Mouse (Mus musculus) lung, embryonic 16.5 days (tissue): ENCODE measurements around the gene Jakmip3. TPM values are rescaled to one million over a fixed set of nuclear protein-coding genes. Genes with fewer than 3 reads are reported as not detected.

Source experiments
- ATAC-seq: fragments of 200-750 bp; cut with Nextera tagmentation; 2 replicates; pipeline ENCODE4 v1.8.0; 2017; ENCODE audit warnings: low read depth, mild to moderate bottlenecking, moderate library complexity
- H3K27ac ChIP-seq: fragments of 300-500 bp; sonication (generic); 2 replicates; pipeline ENCODE4 v1.5.1; 2014; ENCODE audit warnings: mild to moderate bottlenecking, control low read depth, low read length
- H3K27me3 ChIP-seq: fragments of 300-500 bp; sonication (generic); 2 replicates; pipeline ENCODE4 v1.6.1; 2014; ENCODE audit warnings: low read depth, low read length, mixed read lengths; ENCODE audit not compliant: control insufficient read depth, insufficient read depth
- H3K36me3 ChIP-seq: fragments of 300-500 bp; sonication (generic); 2 replicates; pipeline ENCODE4 v1.6.1; 2014; ENCODE audit warnings: low read length; ENCODE audit not compliant: control insufficient read depth, insufficient read depth
- H3K4me1 ChIP-seq: fragments of 300-500 bp; sonication (generic); replicated peaks from 2 replicates; pipeline ENCODE4 v1.6.1; 2014; ENCODE audit warnings: low read length, mixed read lengths; ENCODE audit not compliant: control insufficient read depth, insufficient read depth
- H3K4me2 ChIP-seq: fragments of 300-500 bp; sonication (generic); 2 replicates; pipeline ENCODE4 v1.6.1; 2014; ENCODE audit warnings: low read depth, low read length, control low read depth
- H3K4me3 ChIP-seq: fragments of 300-500 bp; sonication (generic); 2 replicates; pipeline ENCODE4 v1.5.1; 2014; ENCODE audit warnings: mild to moderate bottlenecking, low read length, control low read depth
- H3K9ac ChIP-seq: fragments of 300-500 bp; sonication (generic); 2 replicates; pipeline ENCODE4 v1.6.1; 2014; ENCODE audit warnings: low read length, control low read depth
- H3K9me3 ChIP-seq: fragments of 300-500 bp; sonication (generic); 2 replicates; pipeline ENCODE4 v1.6.1; 2016; ENCODE audit warnings: low read length; ENCODE audit not compliant: control insufficient read depth
- WGBS: fragments of 180-500 bp; shearing (Covaris S2); extraction: QIAGEN DNeasy Blood & Tissue Kit; methylation state at CpG from one replicate; pipeline ENCODE4 v1.1.7; 2014; 5-methylcytosine and 5-hydroxymethylcytosine counted together
- polyA plus RNA-seq: library from polyadenylated mRNA; unstranded; fragments of >200 nt; fragmentation: Nextera tagmentation; extraction: Ambion mirVana; gene quantifications from 2 replicates; pipeline ENCODE4 v1.2.1, GENCODE M21; 2015

Jakmip3 gene
- polyA plus RNA-seq, 1 experiment from 2014 or later = 0.06 TPM

DNA sequence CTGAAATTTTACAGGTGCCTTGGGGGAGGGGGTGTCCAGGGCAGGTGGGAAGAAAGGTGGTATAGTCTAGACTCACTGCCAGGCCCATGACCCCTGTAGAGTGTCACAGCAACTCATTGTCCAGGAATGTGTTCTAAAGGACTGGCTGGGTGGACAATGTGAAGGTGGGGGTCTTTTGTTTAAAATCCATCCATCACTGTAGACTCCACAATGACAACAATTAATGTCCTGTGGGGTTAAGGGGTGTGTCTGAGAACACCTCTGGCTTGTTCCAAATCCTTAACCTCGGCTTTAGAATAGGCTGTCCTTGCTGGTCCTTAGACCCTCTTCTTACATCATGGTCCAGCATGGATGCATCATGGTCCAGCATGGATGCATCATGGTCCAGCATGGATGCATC is 143.8 kb downstream of the Jakmip3 start:
- 47% methylated on average over 1 of the region's 1 CpGs for WGBS
- H3K27me3 ChIP-seq = peaks cover 27% of the 10 kb centered on the region

DNA sequence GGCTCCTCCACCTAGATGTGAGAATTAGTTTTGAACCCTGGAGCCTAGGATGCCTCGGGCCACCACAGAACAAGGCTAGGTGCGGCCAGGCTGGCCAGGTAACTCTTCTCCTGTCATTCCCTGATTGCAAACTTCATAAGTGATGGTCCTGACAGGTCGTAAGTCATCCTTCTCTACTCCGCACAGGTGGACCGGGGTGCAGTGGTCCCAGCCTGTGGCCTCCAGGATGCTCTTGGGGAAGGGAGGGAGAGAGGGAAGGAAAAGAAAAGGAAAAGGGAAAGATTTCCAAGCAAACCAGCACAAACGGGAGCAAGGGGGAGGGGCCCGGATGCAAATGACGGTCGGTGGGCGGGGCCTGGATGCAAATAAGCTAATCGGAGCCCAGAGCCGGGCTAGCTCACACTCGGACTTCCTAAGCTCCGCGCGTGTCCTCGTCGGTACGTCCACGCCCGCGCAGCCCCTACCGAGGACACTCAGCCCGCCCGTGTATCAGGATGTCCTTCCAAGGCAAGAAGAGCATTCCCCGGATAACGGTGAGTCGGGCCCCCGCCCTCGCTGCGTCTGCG is 145.2 kb downstream of the Jakmip3 start, which contains the start of gene Dpysl4:
Gene Dpysl4 (plus strand): TSS at position 373 of the 566 bp plus-strand sequence.
- Histone ChIP-seq H3K36me3 (no peaks in the 10 kb centered on the region), H3K9ac (peak within 1 kb of the TSS; percentile 65), H3K4me3 (peak within 1 kb of the TSS; percentile 58), H3K9me3 (no peaks in the 10 kb centered on the region), H3K27ac (no peak within 1 kb of the TSS), H3K4me1 (peaks cover 6% of the 10 kb centered on the region), H3K27me3 (peaks cover 27% of the 10 kb centered on the region), H3K4me2 (peak within 1 kb of the TSS; percentile 90)
- peak; percentile 87 for ATAC-seq
- WGBS = 6% methylated on average over 32 of the region's 32 CpGs

More for the DNA sequence above, 143.8 kb downstream of the Jakmip3 start:
- no peak for ATAC-seq
- Histone ChIP-seq H3K9me3 (no peaks in the 10 kb centered on the region), H3K4me1 (peaks cover 6% of the 10 kb centered on the region), H3K9ac (no peak overlapping the region), H3K4me2 (no peak overlapping the region), H3K4me3 (no peak overlapping the region), H3K36me3 (no peaks in the 10 kb centered on the region), H3K27ac (no peak overlapping the region)

DNA sequence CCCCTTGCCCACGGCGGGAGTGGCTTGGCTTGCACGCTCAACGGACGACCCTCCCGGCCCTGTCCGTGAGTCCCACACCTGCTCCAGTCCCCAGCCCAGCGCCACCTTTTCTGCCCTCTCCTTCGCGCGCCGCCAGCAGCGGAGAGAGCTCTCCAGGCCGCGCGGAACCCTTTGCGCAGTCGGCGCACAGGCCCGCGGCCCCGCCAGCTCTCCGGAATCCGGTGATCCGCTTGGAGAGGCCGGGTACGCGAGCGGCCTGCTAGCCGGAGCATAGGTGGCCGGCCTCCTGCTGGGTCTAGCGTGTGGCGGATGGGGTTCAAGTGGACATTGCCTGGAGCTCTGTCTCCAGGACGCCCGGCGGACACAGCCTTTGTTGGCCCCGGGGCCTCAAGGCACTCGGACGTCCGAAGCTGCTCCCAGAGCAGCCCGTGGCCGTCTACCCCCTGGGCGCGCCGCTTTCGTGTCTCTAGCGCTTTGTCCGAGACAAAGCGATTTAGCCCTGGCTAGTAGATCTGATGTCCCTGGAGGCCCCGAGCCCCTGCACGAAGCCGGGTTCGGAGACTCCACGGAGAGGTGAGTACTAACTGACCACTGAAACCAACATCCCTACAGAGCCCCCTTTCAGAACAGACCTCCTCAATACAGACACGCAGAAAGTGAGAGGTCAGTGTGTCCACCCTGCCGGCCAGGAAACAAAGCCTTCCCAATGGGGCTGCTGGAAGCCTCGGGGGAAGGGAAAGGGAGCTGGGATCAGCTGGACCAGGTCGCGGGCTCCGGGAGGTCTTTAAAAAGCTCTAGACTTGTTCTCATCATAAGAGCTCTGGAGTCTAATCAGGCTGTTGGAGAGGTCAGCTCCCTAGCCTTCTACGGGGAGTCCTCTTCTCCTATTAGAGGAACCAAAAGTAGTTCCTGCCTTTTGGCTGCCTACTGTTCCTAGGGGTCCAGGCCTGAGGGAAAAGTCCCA is 145.9 kb downstream of the Jakmip3 start:
- H3K4me2 ChIP-seq = peak overlapping the region; percentile 90
- ATAC-seq = peak; percentile 72
- 3% methylated on average over 61 of the region's 61 CpGs for WGBS
- peaks cover 6% of the 10 kb centered on the region for H3K4me1 ChIP-seq
- no peaks in the 10 kb centered on the region for H3K36me3 ChIP-seq
- peaks cover 27% of the 10 kb centered on the region for H3K27me3 ChIP-seq
- H3K27ac ChIP-seq = no peak overlapping the region
- H3K9me3 ChIP-seq = no peaks in the 10 kb centered on the region
- peak overlapping the region; percentile 65 for H3K9ac ChIP-seq
- peak overlapping the region; percentile 58 for H3K4me3 ChIP-seq

DNA sequence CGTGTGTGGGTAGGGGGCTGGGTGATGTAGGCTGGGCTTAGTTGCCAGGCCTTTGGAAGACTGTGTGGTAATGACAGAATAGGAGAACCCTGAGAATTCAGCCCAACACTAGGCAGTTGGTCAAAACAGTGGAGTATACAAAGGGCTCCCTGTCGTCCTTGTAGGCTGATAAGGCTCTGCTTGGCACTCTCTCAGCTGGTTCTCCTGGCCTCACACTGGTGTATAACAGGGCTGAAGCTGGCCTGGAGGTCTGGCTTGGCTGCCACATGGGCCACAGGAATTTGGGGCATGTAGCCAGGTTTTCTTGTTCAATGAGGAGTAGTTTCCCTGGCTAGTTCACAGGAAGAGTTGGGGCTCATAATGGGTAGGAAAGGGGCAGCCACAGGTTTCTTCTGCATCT is 147.3 kb downstream of the Jakmip3 start:
- no peak overlapping the region for H3K4me2 ChIP-seq
- 47% methylated on average over 2 of the region's 2 CpGs for WGBS
- no peak overlapping the region for H3K9ac ChIP-seq
- H3K9me3 ChIP-seq = no peaks in the 10 kb centered on the region
- peaks cover 27% of the 10 kb centered on the region for H3K27me3 ChIP-seq
- no peak overlapping the region for H3K27ac ChIP-seq
- no peak for ATAC-seq
- peaks cover 6% of the 10 kb centered on the region for H3K4me1 ChIP-seq
- no peak overlapping the region for H3K4me3 ChIP-seq
- H3K36me3 ChIP-seq = no peaks in the 10 kb centered on the region

DNA sequence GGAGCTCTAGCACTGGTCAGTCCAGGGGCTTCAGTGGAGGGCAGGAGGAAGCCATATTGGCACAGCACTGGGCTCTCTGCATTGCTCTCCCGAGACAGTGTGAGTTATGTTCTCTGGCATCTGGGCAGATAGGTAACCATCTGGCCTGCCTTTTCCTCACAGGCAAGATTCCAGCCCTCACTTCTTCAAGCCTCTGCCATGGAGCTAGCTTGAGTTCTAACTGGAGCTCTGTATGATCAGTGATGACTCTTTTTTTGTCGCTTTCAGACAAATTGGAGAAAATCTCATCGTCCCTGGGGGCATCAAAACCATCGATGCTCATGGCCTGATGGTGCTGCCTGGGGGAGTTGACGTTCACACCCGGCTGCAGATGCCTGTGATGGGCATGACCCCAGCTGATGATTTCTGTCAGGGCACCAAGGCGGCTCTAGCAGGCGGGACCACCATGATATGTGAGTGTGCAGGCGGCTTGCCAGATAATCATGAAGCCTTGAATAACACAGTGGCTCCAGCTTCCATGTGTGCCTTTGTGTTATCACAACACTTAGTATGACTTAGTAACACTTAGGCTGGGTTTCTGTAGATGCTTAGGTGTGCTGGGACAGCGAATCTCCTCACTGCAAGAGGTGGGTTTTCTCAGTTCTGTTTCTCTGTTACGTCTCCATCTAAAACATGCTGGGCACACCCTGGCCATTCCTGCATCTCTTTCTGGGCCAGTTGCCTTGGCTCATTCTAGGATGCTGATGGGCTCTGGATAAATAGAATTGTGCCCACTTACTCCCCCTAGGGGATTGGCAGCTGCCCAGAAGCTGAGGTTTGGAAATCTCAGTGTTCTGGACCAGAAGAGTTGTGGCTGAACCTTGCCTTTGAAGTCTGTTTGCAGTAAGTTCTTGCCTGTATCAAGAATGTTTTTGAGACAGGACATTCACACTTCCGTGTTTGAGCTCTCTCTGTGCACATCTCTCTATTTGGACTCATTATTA is 149.7 kb downstream of the Jakmip3 start:
- Histone ChIP-seq H3K4me1 (peaks cover 6% of the 10 kb centered on the region), H3K27me3 (peaks cover 24% of the 10 kb centered on the region), H3K4me3 (no peak overlapping the region), H3K36me3 (no peaks in the 10 kb centered on the region), H3K4me2 (no peak overlapping the region), H3K9me3 (no peaks in the 10 kb centered on the region), H3K9ac (no peak overlapping the region), H3K27ac (no peak overlapping the region)
- 85% methylated on average over 12 of the region's 12 CpGs for WGBS
- no peak for ATAC-seq

DNA sequence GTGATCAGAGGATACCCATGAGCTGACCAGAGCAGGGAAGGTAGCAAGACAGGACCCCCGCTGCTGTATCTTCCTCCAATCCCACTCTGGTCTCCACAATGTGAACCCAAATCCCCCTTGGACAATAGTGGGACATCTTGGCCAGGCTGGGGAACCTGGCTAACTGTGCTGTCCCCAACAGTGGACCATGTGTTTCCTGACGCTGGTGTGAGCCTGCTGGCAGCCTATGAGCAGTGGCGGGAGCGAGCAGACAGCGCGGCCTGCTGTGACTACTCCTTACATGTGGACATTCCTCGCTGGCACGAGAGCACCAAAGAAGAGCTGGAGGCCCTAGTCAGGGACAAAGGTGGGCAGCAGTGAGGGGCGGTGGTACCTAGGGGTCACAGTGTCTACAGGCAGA is 151.2 kb downstream of the Jakmip3 start:
- Histone ChIP-seq H3K36me3 (no peaks in the 10 kb centered on the region), H3K27me3 (peaks cover 10% of the 10 kb centered on the region; the same call in 1 of the 2 replicates), H3K9me3 (no peaks in the 10 kb centered on the region), H3K4me1 (peaks cover 2% of the 10 kb centered on the region), H3K4me2 (no peak overlapping the region), H3K9ac (no peak overlapping the region), H3K27ac (no peak overlapping the region), H3K4me3 (no peak overlapping the region)
- 87% methylated on average over 9 of the region's 9 CpGs for WGBS
- ATAC-seq = no peak

DNA sequence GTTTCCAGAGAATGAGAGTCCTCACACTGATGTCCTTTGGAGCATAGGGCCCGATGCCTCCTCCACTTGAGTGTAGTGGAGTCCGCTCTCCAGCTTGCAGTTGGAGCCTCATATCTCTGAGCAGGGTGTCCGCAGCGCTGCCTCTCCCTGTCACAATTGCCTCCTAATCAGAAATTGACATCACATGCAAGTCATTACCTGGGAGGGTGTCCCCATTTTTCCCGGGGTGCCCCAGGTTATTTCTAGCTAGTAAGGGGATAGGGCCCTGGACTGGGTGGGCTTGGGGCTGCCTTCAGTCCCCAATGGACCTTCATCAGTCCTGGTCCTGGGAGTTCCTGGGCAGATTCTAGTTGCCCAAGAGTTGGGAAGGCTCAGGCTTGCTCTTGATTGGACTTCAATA is 152.1 kb downstream of the Jakmip3 start:
- H3K4me1 ChIP-seq = no peaks in the 10 kb centered on the region
- no peaks in the 10 kb centered on the region for H3K9me3 ChIP-seq
- 94% methylated on average over 5 of the region's 5 CpGs for WGBS
- H3K27ac ChIP-seq = no peak overlapping the region
- peaks cover under 1% of the 10 kb centered on the region; the same call in 1 of the 2 replicates for H3K27me3 ChIP-seq
- no peak overlapping the region for H3K4me2 ChIP-seq
- ATAC-seq = no peak
- H3K36me3 ChIP-seq = no peaks in the 10 kb centered on the region
- no peak overlapping the region for H3K4me3 ChIP-seq
- H3K9ac ChIP-seq = no peak overlapping the region

DNA sequence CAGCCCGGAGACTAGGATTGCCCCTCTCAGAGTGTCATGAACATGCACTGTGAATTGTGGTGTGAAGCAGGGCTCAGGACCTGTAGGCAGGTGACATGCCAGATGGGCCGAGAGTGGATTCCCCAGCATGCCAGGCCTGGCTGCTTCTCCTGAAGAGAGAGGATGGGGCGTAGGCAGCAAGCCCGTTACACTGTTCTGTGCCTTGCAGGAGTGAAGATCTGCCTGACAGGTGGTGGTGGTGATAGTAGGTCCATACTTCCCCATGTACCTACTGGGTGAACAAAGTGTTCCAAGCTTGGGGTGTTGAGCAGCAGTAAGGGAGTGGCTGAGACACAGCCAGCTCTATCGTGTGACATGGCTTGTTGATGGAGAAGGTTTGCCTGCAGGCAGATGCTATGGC is 152.6 kb downstream of the Jakmip3 start:
- H3K9ac ChIP-seq = no peak overlapping the region
- no peak for ATAC-seq
- no peak overlapping the region for H3K4me3 ChIP-seq
- H3K9me3 ChIP-seq = no peaks in the 10 kb centered on the region
- no peak overlapping the region for H3K4me2 ChIP-seq
- H3K36me3 ChIP-seq = no peaks in the 10 kb centered on the region
- no peaks in the 10 kb centered on the region for H3K27me3 ChIP-seq
- no peak overlapping the region for H3K27ac ChIP-seq
- 86% methylated on average over 5 of the region's 5 CpGs for WGBS
- no peaks in the 10 kb centered on the region for H3K4me1 ChIP-seq
